11 mouse cellular contexts compared by ENCODE assay signal in genomic region chr7:16155132-16155872, GRCm38 (mm10). TPM values are rescaled to one million over a fixed set of nuclear protein-coding genes. Genes with fewer than 3 reads are reported as not detected.
A peak's percentile ranks its signal among the peaks of the same experiment; 100 is the strongest.
DNase-seq lines count a peak whose midpoint lies in the region; ATAC-seq and TF ChIP-seq lines count a peak whose summit lies in the region.
"Had no signal": no experiment of that assay in that cellular context is flagged by ENCODE, and none has a peak within 500 bp of the region (broad histone marks: within the 10 kb centered on the region; RNA-seq: fewer than 3 reads in every experiment).

No protein-coding gene starts in this region.

- ATAC-seq in hindbrain, postnatal 0 days = no peak
- ATAC-seq: hindbrain, embryonic 16.5 days; liver, embryonic 12.5 days; midbrain, embryonic 13.5 days had no signal

- no peak for TF ChIP-seq POLR2A in thymus, adult 2 months (IDR thresholded peaks at IDR 0.05; ENCODE audit: control insufficient read depth, extremely low read depth, insufficient read depth, low read length, poor library complexity)

- 62% methylated on average over 9 of the region's 9 CpGs for WGBS in hindbrain, postnatal 0 days
- 77% methylated on average over 9 of the region's 9 CpGs for WGBS in hindbrain, embryonic 10.5 days
- 59% methylated on average over 9 of the region's 9 CpGs for WGBS in thymus, adult 2 months

- no peaks in the 10 kb centered on the region for H3K4me1 ChIP-seq in hindbrain, postnatal 0 days (ENCODE audit: insufficient read depth, low read length)
- H3K4me1 ChIP-seq in hindbrain, embryonic 10.5 days (replicated peaks) = peaks cover 15% of the 10 kb centered on the region
- H3K4me1 ChIP-seq in thymus, adult 2 months (replicated peaks; ENCODE audit: control insufficient read depth, insufficient read depth, low read length) = no peaks in the 10 kb centered on the region
- H3K4me1 ChIP-seq: liver, embryonic 12.5 days had no signal

- no peaks in the 10 kb centered on the region for H3K27me3 ChIP-seq in hindbrain, postnatal 0 days (ENCODE audit: insufficient read depth, low read length)
- H3K27me3 ChIP-seq in hindbrain, embryonic 10.5 days (ENCODE audit: insufficient read depth, poor library complexity, severe bottlenecking) = peaks cover 33% of the 10 kb centered on the region
- peaks cover 5% of the 10 kb centered on the region; the same call in 1 of the 2 replicates for H3K27me3 ChIP-seq in thymus, adult 2 months (ENCODE audit: control insufficient read depth, insufficient read depth, low read length)

- H3K27ac ChIP-seq in hindbrain, postnatal 0 days = no peak overlapping the region
- no peak overlapping the region for H3K27ac ChIP-seq in hindbrain, embryonic 10.5 days
- no peak overlapping the region for H3K27ac ChIP-seq in thymus, adult 2 months (ENCODE audit: control insufficient read depth, insufficient read depth, low read length)
- H3K27ac ChIP-seq: liver, embryonic 12.5 days; midbrain, embryonic 13.5 days had no signal

- no peak overlapping the region for H3K4me3 ChIP-seq in hindbrain, postnatal 0 days (ENCODE audit: low read length)
- no peak overlapping the region for H3K4me3 ChIP-seq in hindbrain, embryonic 10.5 days
- no peak overlapping the region for H3K4me3 ChIP-seq in thymus, adult 2 months (ENCODE audit: control insufficient read depth, insufficient read depth, low read length)
- H3K4me3 ChIP-seq: liver, embryonic 12.5 days; midbrain, embryonic 13.5 days had no signal

- H3K9me3 ChIP-seq in hindbrain, postnatal 0 days (ENCODE audit: low read length) = no peaks in the 10 kb centered on the region
- H3K9me3 ChIP-seq in hindbrain, embryonic 10.5 days = no peaks in the 10 kb centered on the region
- H3K9me3 ChIP-seq: liver, embryonic 12.5 days; midbrain, embryonic 13.5 days had no signal

- intact Hi-C loops in gastrocnemius, postnatal 14 days (cut with DNase I; ENCODE audit: low total_unique reads) = loop anchor here (5.0 kb wide), 1 partner anchor 98 kb away; no protein-coding TSS in a partner anchor

- peaks cover 6% of the 10 kb centered on the region; the same call in 1 of the 2 replicates for H3K36me3 ChIP-seq in hindbrain, postnatal 0 days (ENCODE audit: insufficient read depth, low read length)
- 0 out of 2 replicates have a peak, but pooled peaks cover 5% of the 10 kb centered on the region for H3K36me3 ChIP-seq in hindbrain, embryonic 10.5 days
- H3K36me3 ChIP-seq in thymus, adult 2 months (ENCODE audit: control insufficient read depth, insufficient read depth, low read length) = no peaks in the 10 kb centered on the region
- H3K36me3 ChIP-seq: liver, embryonic 12.5 days had no signal

- peak; percentile 37 for DNase-seq in hindbrain, postnatal 0 days (ENCODE audit: low spot score)
- no peak for DNase-seq in hindbrain, embryonic 10.5 days (ENCODE audit: low spot score)
- peak; percentile 59 for DNase-seq in right cerebral cortex, postnatal 4 days
- no peak for DNase-seq in right cerebral cortex, postnatal 14 days
- peak; percentile 37 for DNase-seq in heart, adult 8-10 months (ENCODE audit: low spot score)
- DNase-seq in gastrocnemius, postnatal 14 days = no peak
- DNase-seq in thymus, adult 2 months = no peak
- DNase-seq: retina, postnatal 1 day had no signal

- no peak overlapping the region for H3K4me2 ChIP-seq in hindbrain, postnatal 0 days (ENCODE audit: low read depth, low read length)
- H3K4me2 ChIP-seq: liver, embryonic 12.5 days; midbrain, embryonic 13.5 days had no signal

- no peak for TF ChIP-seq CTCF in hindbrain, postnatal 0 days (IDR thresholded peaks at IDR 0.05; ENCODE audit: low read depth)
- no peak for TF ChIP-seq CTCF in thymus, adult 2 months (IDR thresholded peaks at IDR 0.05; ENCODE audit: borderline replicate concordance, control insufficient read depth, extremely low read depth, insufficient read depth, low read length, poor library complexity)

- H3K9ac ChIP-seq in hindbrain, postnatal 0 days (replicated peaks; ENCODE audit: low read length) = no peak overlapping the region
- H3K9ac ChIP-seq: liver, embryonic 12.5 days; midbrain, embryonic 13.5 days had no signal

RNA-seq across cellular contexts. Expression of gene Meis3, which starts 19.6 kb away (rescaled TPM):
- 76.6 and 81.3 TPM in 2 replicates for total RNA-seq in hindbrain, postnatal 0 days (2014; rRNA removed)
- polyA plus RNA-seq in hindbrain, postnatal 0 days (2015; fragmentation: Nextera tagmentation; extraction: Ambion mirVana) = 77.5 and 84.6 TPM in 2 replicates
- polyA plus RNA-seq in hindbrain, embryonic 10.5 days (2016; fragmentation: Nextera tagmentation; extraction: Ambion mirVana) = 117 and 173 TPM in 2 replicates
- 1 to 10 TPM; 4.7 to 6.1 (median 5.2) TPM for total RNA-seq in heart, adult 8-10 months (2022)
- total RNA-seq in gastrocnemius, postnatal 14 days (2021) = 1 to 10 TPM; 2.5 to 3.1 TPM
- 65.2 and 66.8 TPM in 2 replicates for polyA plus RNA-seq in thymus, adult 2 months (2012; rRNA removed)

RNA-seq across cellular contexts. Expression of gene Slc8a2, which starts 25.7 kb away (rescaled TPM):
- total RNA-seq in hindbrain, postnatal 0 days (2014; rRNA removed) = 78.6 and 79.4 TPM in 2 replicates
- polyA plus RNA-seq in hindbrain, postnatal 0 days (2015; fragmentation: Nextera tagmentation; extraction: Ambion mirVana) = 1.2 TPM in 2 replicates
- 0.26 and 0.42 TPM in 2 replicates for polyA plus RNA-seq in hindbrain, embryonic 10.5 days (2016; fragmentation: Nextera tagmentation; extraction: Ambion mirVana)
- under 1 TPM; 0.66 to 0.84 (median 0.70) TPM for total RNA-seq in heart, adult 8-10 months (2022)
- total RNA-seq in gastrocnemius, postnatal 14 days (2021) = under 1 TPM; 0.24 to 0.25 TPM
- polyA plus RNA-seq in thymus, adult 2 months (2012; rRNA removed) = 1.1 and 1.2 TPM in 2 replicates
- polyA plus RNA-seq: liver, embryonic 12.5 days had no signal

RNA-seq across cellular contexts. Expression of gene Kptn, which starts 35.6 kb away (rescaled TPM):
- total RNA-seq in hindbrain, postnatal 0 days (2014; rRNA removed) = 33.3 and 41.7 TPM in 2 replicates
- polyA plus RNA-seq in hindbrain, postnatal 0 days (2015; fragmentation: Nextera tagmentation; extraction: Ambion mirVana) = 33.2 and 35.8 TPM in 2 replicates
- 27.0 and 30.5 TPM in 2 replicates for polyA plus RNA-seq in hindbrain, embryonic 10.5 days (2016; fragmentation: Nextera tagmentation; extraction: Ambion mirVana)
- total RNA-seq in heart, adult 8-10 months (2022) = 10 to 100 TPM; 20.1 to 25.7 (median 23.5) TPM
- 10 to 100 TPM; 12.2 to 14.4 TPM for total RNA-seq in gastrocnemius, postnatal 14 days (2021)
- polyA plus RNA-seq in thymus, adult 2 months (2012; rRNA removed) = 27.4 and 28.1 TPM in 2 replicates

RNA-seq across cellular contexts. Expression of gene Napa, which starts 57.0 kb away (rescaled TPM):
- total RNA-seq in hindbrain, postnatal 0 days (2014; rRNA removed) = 413 and 441 TPM in 2 replicates
- 253 and 256 TPM in 2 replicates for polyA plus RNA-seq in hindbrain, postnatal 0 days (2015; fragmentation: Nextera tagmentation; extraction: Ambion mirVana)
- 193 and 221 TPM in 2 replicates for polyA plus RNA-seq in hindbrain, embryonic 10.5 days (2016; fragmentation: Nextera tagmentation; extraction: Ambion mirVana)
- 100 to 1,000 TPM in 1 of 4 experiments, 10 to 100 TPM in 3; 76.5 to 101 (median 84.9) TPM for total RNA-seq in heart, adult 8-10 months (2022)
- total RNA-seq in gastrocnemius, postnatal 14 days (2021) = 100 to 1,000 TPM; 102 to 107 TPM
- polyA plus RNA-seq in thymus, adult 2 months (2012; rRNA removed) = 256 TPM in 2 replicates

Comparison
In these comparisons a context has a peak if more than half of its experiments do, and no peak if none do; other contexts are left out.
1. DNase-seq: peak in hindbrain, postnatal 0 days (single experiment), right cerebral cortex, postnatal 4 days (single experiment) and heart, adult 8-10 months (single experiment); none in hindbrain, embryonic 10.5 days (single experiment), right cerebral cortex, postnatal 14 days (single experiment), gastrocnemius, postnatal 14 days (single experiment) and thymus, adult 2 months (single experiment).
2. RNA of gene Meis3, which starts 19.6 kb away (total RNA-seq): 76.6 to 81.3 TPM in hindbrain, postnatal 0 days; 4.7 to 6.1 TPM in heart, adult 8-10 months and 2.5 to 3.1 TPM in gastrocnemius, postnatal 14 days; every median in the first group is over 10 times any median in the second.
3. RNA of gene Slc8a2, which starts 25.7 kb away (total RNA-seq): 78.6 to 79.4 TPM in hindbrain, postnatal 0 days; 0.66 to 0.84 TPM in heart, adult 8-10 months and 0.24 to 0.25 TPM in gastrocnemius, postnatal 14 days; every median in the first group is over 10 times any median in the second.